Mouse (Mus musculus) retina, postnatal 1 day (tissue): ENCODE results near the gene Nptx2.

Experiments
- DNase-seq: peaks from one replicate; pipeline ENCODE4 v3.0.0-alpha.2; 2012

Gene Nptx2

GRCm38 (mm10) chr5:144591248-144591880, 45.7 kb downstream of the Nptx2 start:
- peak; percentile 34 for DNase-seq

DNA sequence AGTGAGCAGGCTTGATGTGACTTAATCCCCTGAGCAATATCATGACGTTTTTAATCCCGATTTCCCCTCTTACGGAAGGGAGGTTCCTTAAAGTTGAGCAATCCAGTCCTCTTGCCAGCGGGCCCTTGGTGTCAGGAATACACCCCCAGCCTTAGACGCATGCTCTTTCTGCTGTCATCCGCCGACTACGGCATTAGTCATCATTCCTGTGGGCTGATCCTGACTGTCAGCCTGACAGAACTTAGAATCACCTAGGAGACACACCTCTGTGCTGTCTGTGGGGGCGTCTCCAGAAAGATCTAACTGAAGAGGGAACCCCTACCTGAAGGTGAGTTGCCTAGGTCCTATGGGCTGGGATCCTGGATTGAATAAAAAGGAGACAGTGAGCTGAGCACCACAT, 49.1 kb downstream of the Nptx2 start:
- no peak for DNase-seq
